Mouse (Mus musculus) kidney, adult 2 months (tissue): ENCODE data around the gene Mkrn2. TPM values are rescaled to one million over a fixed set of nuclear protein-coding genes. Genes with fewer than 3 reads are reported as not detected.

Source experiments
- DNase-seq: peaks from one replicate; pipeline ENCODE4 v3.0.0; 2021
- H3K27ac ChIP-seq: fragments of 200-500 bp; 2 replicates; pipeline ENCODE4 v1.5.1; 2012; ENCODE audit warnings: low read depth, low read length, control low read depth, inconsistent platforms; ENCODE audit not compliant: insufficient read depth
- H3K27me3 ChIP-seq: fragments of 200-500 bp; replicated peaks from 2 replicates; pipeline ENCODE4 v1.6.1; 2012; ENCODE audit warnings: mild to moderate bottlenecking, moderate library complexity, low read length, inconsistent platforms; ENCODE audit not compliant: control insufficient read depth, insufficient read depth
- H3K36me3 ChIP-seq: fragments of 200-500 bp; 2 replicates; pipeline ENCODE4 v1.6.1; 2012; ENCODE audit warnings: mild to moderate bottlenecking, moderate library complexity, low read length, inconsistent platforms; ENCODE audit not compliant: control insufficient read depth, insufficient read depth
- H3K4me1 ChIP-seq: fragments of 200-500 bp; 2 replicates; pipeline ENCODE4 v1.6.1; 2011; ENCODE audit warnings: low read length; ENCODE audit not compliant: control insufficient read depth, insufficient read depth
- H3K4me3 ChIP-seq: fragments of 200-500 bp; 2 replicates; pipeline ENCODE4 v1.5.1; 2011; ENCODE audit warnings: mild to moderate bottlenecking, low read depth, low read length, control low read depth; ENCODE audit not compliant: insufficient read depth
- CTCF ChIP-seq: fragments of 200-500 bp; conservative IDR thresholded peaks from 2 replicates; pipeline ENCODE4 v1.5.1; 2011; ENCODE audit warnings: low read depth, mild to moderate bottlenecking, control low read depth, low read length, moderate library complexity, mixed read lengths; ENCODE audit not compliant: insufficient read depth, insufficient read length
- POLR2A ChIP-seq: fragments of 200-500 bp; IDR thresholded peaks from one replicate; pipeline ENCODE4 v1.6.1; 2011; ENCODE audit warnings: low read depth, low read length, control low read depth
- WGBS: fragments of 180-500 bp; shearing (Covaris S2); methylation state at CpG from one replicate; pipeline ENCODE4 v1.1.7; 2018; 5-methylcytosine and 5-hydroxymethylcytosine counted together
- polyA plus RNA-seq: library from polyadenylated mRNA; depleted of rRNA; stranded (reverse); fragments of >200 nt; gene quantifications from 2 replicates; pipeline ENCODE4 v1.2.3, GENCODE M21; 2012; rRNA removed

Gene Mkrn2
- polyA plus RNA-seq, 1 experiment = 47.2 TPM

- no peak overlapping the region for H3K4me3 ChIP-seq
- DNase-seq = no peak
- H3K27me3 ChIP-seq = no peaks in the 10 kb centered on the region
- H3K27ac ChIP-seq = no peak overlapping the region
- H3K4me1 ChIP-seq = peaks cover 13% of the 10 kb centered on the region; the same call in 1 of the 2 replicates
- no peak for TF ChIP-seq CTCF
- TF ChIP-seq POLR2A = no peak
- WGBS = 64% methylated on average over 4 of the region's 4 CpGs
- H3K36me3 ChIP-seq = no peaks in the 10 kb centered on the region
Measured at GRCm38 (mm10) chr6:115666641-115667040, 64.9 kb downstream of the Mkrn2 start.

Other genes with a start within 250 kb of the Mkrn2 start
- 12.8 and 13.5 TPM in 2 replicates for gene Pparg, start 241.0 kb upstream of the Mkrn2 start, polyA plus RNA-seq
- 4.2 and 4.8 TPM in 2 replicates for gene Tsen2, start 57.2 kb upstream of the Mkrn2 start, polyA plus RNA-seq
- 15.4 and 16.8 TPM in 2 replicates for gene Mkrn2os, start 9.3 kb upstream of the Mkrn2 start, polyA plus RNA-seq
- 103 and 106 TPM in 2 replicates for gene Raf1, start 74.7 kb downstream of the Mkrn2 start, polyA plus RNA-seq
- 0.50 TPM in 2 replicates for gene Tmem40, start 160.5 kb downstream of the Mkrn2 start, polyA plus RNA-seq
- gene Cand2, start 172.6 kb downstream of the Mkrn2 start, polyA plus RNA-seq = 4.0 and 4.3 TPM in 2 replicates
- 499 and 560 TPM in 2 replicates for gene Rpl32, start 206.8 kb downstream of the Mkrn2 start, polyA plus RNA-seq
- 2.2 and 2.3 TPM in 2 replicates for gene Efcab12, start 236.5 kb downstream of the Mkrn2 start, polyA plus RNA-seq